Mouse (Mus musculus) midbrain, embryonic 16.5 days (tissue): Measurements from ENCODE around the gene Tmem30c. TPM values are rescaled to one million over a fixed set of nuclear protein-coding genes. Genes with fewer than 3 reads are reported as not detected.

Experiments used
- ATAC-seq: fragments of 200-750 bp; cut with Nextera tagmentation; 2 replicates; pipeline ENCODE4 v1.8.0; 2017; ENCODE audit warnings: moderate TSS enrichment
- H3K27ac ChIP-seq: fragments of 300-500 bp; sonication (generic); 2 replicates; pipeline ENCODE4 v1.5.1; 2014; ENCODE audit warnings: mild to moderate bottlenecking, low read length, mixed read lengths
- H3K27me3 ChIP-seq: fragments of 300-500 bp; sonication (generic); 2 replicates; pipeline ENCODE4 v1.6.1; 2014; ENCODE audit warnings: low read depth, low read length, mixed read lengths; ENCODE audit not compliant: control insufficient read depth, insufficient read depth
- H3K36me3 ChIP-seq: fragments of 300-500 bp; sonication (generic); 2 replicates; pipeline ENCODE4 v1.6.1; 2014; ENCODE audit warnings: mild to moderate bottlenecking, low read length, moderate library complexity, mixed read lengths; ENCODE audit not compliant: control insufficient read depth, insufficient read depth
- H3K4me1 ChIP-seq: fragments of 300-500 bp; sonication (generic); 2 replicates; pipeline ENCODE4 v1.6.1; 2014; ENCODE audit warnings: mild to moderate bottlenecking, low read length, mixed read lengths; ENCODE audit not compliant: control insufficient read depth, insufficient read depth
- H3K4me2 ChIP-seq: fragments of 300-500 bp; sonication (generic); 2 replicates; pipeline ENCODE4 v1.6.1; 2014; ENCODE audit warnings: mild to moderate bottlenecking, low read length, mixed read lengths
- H3K4me3 ChIP-seq: fragments of 300-500 bp; sonication (generic); 2 replicates; pipeline ENCODE4 v1.5.1; 2014; ENCODE audit warnings: low read depth, mild to moderate bottlenecking, low read length, moderate library complexity, mixed read lengths
- H3K9ac ChIP-seq: fragments of 300-500 bp; sonication (generic); 2 replicates; pipeline ENCODE4 v1.6.1; 2014; ENCODE audit warnings: low read depth, low read length, mixed read lengths
- H3K9me3 ChIP-seq: fragments of 300-500 bp; sonication (generic); replicated peaks from 2 replicates; pipeline ENCODE4 v1.6.1; 2014; ENCODE audit warnings: mild to moderate bottlenecking, low read length, mixed read lengths; ENCODE audit not compliant: control insufficient read depth, poor library complexity, severe bottlenecking
- WGBS: fragments of 180-500 bp; shearing (Covaris S2); extraction: QIAGEN DNeasy Blood & Tissue Kit; methylation state at CpG from one replicate; pipeline ENCODE4 v1.1.7; 2014; 5-methylcytosine and 5-hydroxymethylcytosine counted together
- polyA plus RNA-seq: library from polyadenylated mRNA; unstranded; fragments of >200 nt; fragmentation: Nextera tagmentation; extraction: Ambion mirVana; gene quantifications from 2 replicates; pipeline ENCODE4 v1.2.1, GENCODE M21; 2015

The Tmem30c gene
- polyA plus RNA-seq, 1 experiment from 2014 or later: 0.63 TPM

- H3K27me3 ChIP-seq: no peaks in the 10 kb centered on the region
- no peaks in the 10 kb centered on the region for H3K4me1 ChIP-seq
- no peak overlapping the region for H3K27ac ChIP-seq
- no peak overlapping the region for H3K9ac ChIP-seq
- H3K4me2 ChIP-seq: no peak overlapping the region
- H3K36me3 ChIP-seq: no peaks in the 10 kb centered on the region
- 70% methylated on average over 7 of the region's 7 CpGs for WGBS
- H3K4me3 ChIP-seq: no peak overlapping the region
- no peaks in the 10 kb centered on the region for H3K9me3 ChIP-seq
- ATAC-seq: no peak
These were observed 26.8 kb upstream of the Tmem30c start for GRCm38 (mm10) chr16:57319284-57320124.

GRCm38 (mm10) chr16:57318637-57319125, 26.0 kb upstream of the Tmem30c start:
- Histone ChIP-seq H3K27me3 (no peaks in the 10 kb centered on the region), H3K4me1 (no peaks in the 10 kb centered on the region), H3K9ac (no peak overlapping the region), H3K9me3 (no peaks in the 10 kb centered on the region), H3K4me2 (no peak overlapping the region), H3K36me3 (no peaks in the 10 kb centered on the region), H3K27ac (no peak overlapping the region), H3K4me3 (no peak overlapping the region)
- WGBS: 86% methylated on average over 8 of the region's 8 CpGs
- no peak for ATAC-seq

GRCm38 (mm10) chr16:57317882-57318636, 25.4 kb upstream of the Tmem30c start:
- WGBS: 71% methylated on average over 13 of the region's 13 CpGs
- ATAC-seq: no peak

GRCm38 (mm10) chr16:57317127-57317526, 24.5 kb upstream of the Tmem30c start:
- Histone ChIP-seq H3K36me3 (no peaks in the 10 kb centered on the region), H3K27me3 (no peaks in the 10 kb centered on the region), H3K4me2 (no peak overlapping the region), H3K9ac (no peak overlapping the region), H3K4me1 (no peaks in the 10 kb centered on the region), H3K9me3 (no peaks in the 10 kb centered on the region), H3K4me3 (no peak overlapping the region), H3K27ac (no peak overlapping the region)
- ATAC-seq: no peak
- WGBS: 82% methylated on average over 4 of the region's 4 CpGs

More at GRCm38 (mm10) chr16:57317882-57318636, 25.4 kb upstream of the Tmem30c start:
- Histone ChIP-seq H3K27me3 (no peaks in the 10 kb centered on the region), H3K4me2 (no peak overlapping the region), H3K4me3 (no peak overlapping the region), H3K4me1 (no peaks in the 10 kb centered on the region), H3K9me3 (no peaks in the 10 kb centered on the region), H3K27ac (no peak overlapping the region), H3K36me3 (no peaks in the 10 kb centered on the region), H3K9ac (no peak overlapping the region)

- H3K9ac ChIP-seq: no peak overlapping the region
- H3K36me3 ChIP-seq: no peaks in the 10 kb centered on the region
- no peak overlapping the region for H3K4me2 ChIP-seq
- H3K9me3 ChIP-seq: no peaks in the 10 kb centered on the region
- no peaks in the 10 kb centered on the region for H3K4me1 ChIP-seq
- no peak for ATAC-seq
- H3K27ac ChIP-seq: no peak overlapping the region
- WGBS: 91% methylated on average over 9 of the region's 9 CpGs
- no peaks in the 10 kb centered on the region for H3K27me3 ChIP-seq
- no peak overlapping the region for H3K4me3 ChIP-seq
These were observed 22.4 kb upstream of the Tmem30c start for GRCm38 (mm10) chr16:57315026-57315425.

GRCm38 (mm10) chr16:57314236-57314635, 21.6 kb upstream of the Tmem30c start:
- Histone ChIP-seq H3K27me3 (no peaks in the 10 kb centered on the region), H3K4me2 (no peak overlapping the region), H3K27ac (no peak overlapping the region), H3K4me1 (no peaks in the 10 kb centered on the region), H3K9ac (no peak overlapping the region), H3K4me3 (no peak overlapping the region), H3K9me3 (no peaks in the 10 kb centered on the region), H3K36me3 (no peaks in the 10 kb centered on the region)
- WGBS: 75% methylated on average over 3 of the region's 3 CpGs
- no peak for ATAC-seq

- Histone ChIP-seq H3K27ac (no peak overlapping the region), H3K9ac (no peak overlapping the region), H3K4me1 (no peaks in the 10 kb centered on the region), H3K36me3 (no peaks in the 10 kb centered on the region), H3K27me3 (no peaks in the 10 kb centered on the region), H3K9me3 (no peaks in the 10 kb centered on the region), H3K4me2 (no peak overlapping the region), H3K4me3 (no peak overlapping the region)
- no peak for ATAC-seq
- WGBS: 82% methylated on average over 3 of the region's 3 CpGs
These were observed 20.8 kb upstream of the Tmem30c start for GRCm38 (mm10) chr16:57313487-57313886.

- WGBS: 90% methylated on average over 2 of the region's 2 CpGs
- Histone ChIP-seq H3K27ac (no peak overlapping the region), H3K4me3 (no peak overlapping the region), H3K9ac (no peak overlapping the region), H3K36me3 (no peaks in the 10 kb centered on the region), H3K4me2 (no peak overlapping the region), H3K9me3 (no peaks in the 10 kb centered on the region), H3K4me1 (no peaks in the 10 kb centered on the region), H3K27me3 (no peaks in the 10 kb centered on the region)
- ATAC-seq: no peak
These were observed 19.5 kb upstream of the Tmem30c start for GRCm38 (mm10) chr16:57312130-57312529.

- no peaks in the 10 kb centered on the region for H3K9me3 ChIP-seq
- no peaks in the 10 kb centered on the region for H3K36me3 ChIP-seq
- ATAC-seq: no peak
- no peak overlapping the region for H3K9ac ChIP-seq
- no peak overlapping the region for H3K4me2 ChIP-seq
- no peak overlapping the region for H3K4me3 ChIP-seq
- no peaks in the 10 kb centered on the region; the same call in 1 of the 2 replicates for H3K4me1 ChIP-seq
- no peak overlapping the region for H3K27ac ChIP-seq
- no peaks in the 10 kb centered on the region for H3K27me3 ChIP-seq
- 83% methylated on average over 6 of the region's 6 CpGs for WGBS
These were observed 12.8 kb upstream of the Tmem30c start for GRCm38 (mm10) chr16:57305463-57305862.
